Comparison of ENCODE assay signal across 8 mouse cellular contexts in genomic region chr1:180332928-180333440, GRCm38 (mm10). TPM values are rescaled to one million over a fixed set of nuclear protein-coding genes. Genes with fewer than 3 reads are reported as not detected.
A peak's percentile ranks its signal among the peaks of the same experiment; 100 is the strongest.
DNase-seq lines count a peak whose midpoint lies in the region; ATAC-seq and TF ChIP-seq lines count a peak whose summit lies in the region.

No protein-coding gene starts in this region.

- peak overlapping the region; percentile 59 to 89 for H3K4me3 ChIP-seq in heart, embryonic 14.5 days (ENCODE audit: control insufficient read depth in 1 of 2, insufficient read depth in 1 of 2, low read depth in 1 of 2, low read length in 2 of 2)
- H3K4me3 ChIP-seq in bone marrow macrophage, adult 2 months (ENCODE audit: insufficient read depth, low read length), result peak overlapping the region; percentile 87; the same call in 1 of the 2 replicates
- peak overlapping the region; percentile 68 for H3K4me3 ChIP-seq in heart, embryonic 16.5 days (ENCODE audit: low read length)
- peak overlapping the region; percentile 60; the same call in 1 of the 2 replicates for H3K4me3 ChIP-seq in liver, embryonic 15.5 days (replicated peaks)

- no peak overlapping the region for H3K27ac ChIP-seq in heart, embryonic 14.5 days (replicated peaks in 1 of 2; ENCODE audit: control insufficient read depth in 1 of 2, insufficient read depth in 1 of 2, low read depth in 2 of 2, low read length in 2 of 2)
- no peak overlapping the region for H3K27ac ChIP-seq in bone marrow macrophage, adult 2 months (ENCODE audit: insufficient read depth, low read depth, low read length)
- H3K27ac ChIP-seq in heart, embryonic 16.5 days (ENCODE audit: low read length), result no peak overlapping the region
- H3K27ac ChIP-seq in liver, embryonic 15.5 days (replicated peaks), result no peak overlapping the region

- no peaks in the 10 kb centered on the region for H3K9me3 ChIP-seq in heart, embryonic 14.5 days (ENCODE audit: control insufficient read depth, low read length)
- H3K9me3 ChIP-seq in heart, embryonic 16.5 days (replicated peaks; ENCODE audit: control insufficient read depth, low read length), result no peaks in the 10 kb centered on the region
- no peaks in the 10 kb centered on the region for H3K9me3 ChIP-seq in liver, embryonic 15.5 days (replicated peaks)

- TF ChIP-seq CTCF in bone marrow macrophage, adult 2 months (IDR thresholded peaks at IDR 0.05; ENCODE audit: low read depth, low read length), result no peak

- H3K4me1 ChIP-seq in heart, embryonic 14.5 days (ENCODE audit: control insufficient read depth in 2 of 2, insufficient read depth in 2 of 2, low read length in 2 of 2), result peaks cover 22 to 41% of the 10 kb centered on the region in 2 experiments
- peaks cover 44% of the 10 kb centered on the region for H3K4me1 ChIP-seq in bone marrow macrophage, adult 2 months (ENCODE audit: control insufficient read depth, insufficient read depth, low read length)
- H3K4me1 ChIP-seq in heart, embryonic 16.5 days (ENCODE audit: control insufficient read depth, insufficient read depth, low read length), result peaks cover 47% of the 10 kb centered on the region
- H3K4me1 ChIP-seq in liver, embryonic 15.5 days (replicated peaks), result peaks cover 50% of the 10 kb centered on the region

- no peak for TF ChIP-seq POLR2A in bone marrow macrophage, adult 2 months (IDR thresholded peaks at IDR 0.05; ENCODE audit: borderline replicate concordance, low read depth, low read length)

- H3K4me2 ChIP-seq in heart, embryonic 14.5 days (ENCODE audit: low read length), result peak overlapping the region; percentile 98
- H3K4me2 ChIP-seq in heart, embryonic 16.5 days (ENCODE audit: low read depth, low read length), result peak overlapping the region; percentile 76
- H3K4me2 ChIP-seq in liver, embryonic 15.5 days, result peak overlapping the region; percentile 76

- no peak for ATAC-seq in heart, embryonic 14.5 days (ENCODE audit: insufficient number of reproducible peaks, insufficient read depth, low FRiP score, low read depth)
- ATAC-seq in heart, embryonic 16.5 days (replicated peaks; ENCODE audit: extremely low read depth, insufficient read depth, low FRiP score), result no peak
- no peak for ATAC-seq in liver, embryonic 15.5 days (ENCODE audit: insufficient read depth)

- H3K36me3 ChIP-seq in heart, embryonic 14.5 days (ENCODE audit: control insufficient read depth, insufficient read depth, low read length), result peaks cover 17% of the 10 kb centered on the region
- no peaks in the 10 kb centered on the region for H3K36me3 ChIP-seq in heart, embryonic 16.5 days (ENCODE audit: control insufficient read depth, insufficient read depth)
- H3K36me3 ChIP-seq in liver, embryonic 15.5 days (replicated peaks), result no peaks in the 10 kb centered on the region

- no peak for DNase-seq in heart, adult 18-20 months
- DNase-seq in right cerebral cortex, postnatal 4 days, result no peak
- no peak for DNase-seq in left cerebral cortex, adult 11 months (ENCODE audit: low spot score)
- DNase-seq in spleen, postnatal 10 days (ENCODE audit: low spot score in 2 of 2), result no peak

- peak overlapping the region; percentile 84 for H3K9ac ChIP-seq in heart, embryonic 14.5 days (ENCODE audit: low read length)
- H3K9ac ChIP-seq in heart, embryonic 16.5 days (ENCODE audit: low read length), result peak overlapping the region; percentile 79
- H3K9ac ChIP-seq in liver, embryonic 15.5 days, result no peak overlapping the region

- 38% methylated on average over 14 of the region's 14 CpGs for WGBS in heart, embryonic 14.5 days
- 50% methylated on average over 14 of the region's 14 CpGs for WGBS in heart, embryonic 16.5 days
- WGBS in liver, embryonic 15.5 days (ENCODE audit: insufficient replicate concordance), result 67% methylated on average over 14 of the region's 14 CpGs

- peaks cover 11% of the 10 kb centered on the region for H3K27me3 ChIP-seq in heart, embryonic 14.5 days (ENCODE audit: control insufficient read depth, insufficient read depth, low read length)
- H3K27me3 ChIP-seq in heart, embryonic 16.5 days (ENCODE audit: control insufficient read depth, insufficient read depth, low read length), result peaks cover 3% of the 10 kb centered on the region; the same call in 1 of the 2 replicates
- peaks cover 51% of the 10 kb centered on the region for H3K27me3 ChIP-seq in liver, embryonic 15.5 days

RNA-seq across cellular contexts. Expression of gene Itpkb, which starts 2.7 kb away (rescaled TPM):
- polyA plus RNA-seq in heart, embryonic 14.5 days (2014; fragmentation: Nextera tagmentation; extraction: Ambion mirVana), result 5.5 and 5.6 TPM in 2 replicates
- 10 to 100 TPM; 36.7 to 51.5 TPM for total RNA-seq in heart, adult 18-20 months (2021)
- polyA plus RNA-seq in bone marrow macrophage, adult 2 months (2012; ENCODE audit: insufficient read depth, insufficient read length, missing spikeins), result 24.4 and 28.6 TPM in 2 replicates
- 7.3 and 8.7 TPM in 2 replicates for polyA plus RNA-seq in heart, embryonic 16.5 days (2015; fragmentation: Nextera tagmentation; extraction: Ambion mirVana)
- 1.3 and 1.6 TPM in 2 replicates for polyA plus RNA-seq in liver, embryonic 15.5 days (2015; fragmentation: Nextera tagmentation; extraction: Ambion mirVana)
